Mouse (Mus musculus) kidney, postnatal 14 days (tissue): ENCODE data around the gene Apopt1.

Source experiments
- DNase-seq: peaks from one replicate; pipeline ENCODE4 v3.0.0; 2022; ENCODE audit warnings: mixed read lengths

Apopt1 gene

GRCm38 (mm10) chr12:111713004-111713651 is at the start of gene Apopt1, which contains the start of gene Bag5:
Apopt1 (plus strand) TSS chr12:111713261.
Bag5 (minus strand) TSS chr12:111713257.
- DNase-seq = peak; percentile 95

- DNase-seq = peak; percentile 68
Measured at GRCm38 (mm10) chr12:111664144-111664634, 48.9 kb upstream of the Apopt1 start.

GRCm38 (mm10) chr12:111665041-111665880 is 47.8 kb upstream of the Apopt1 start:
- DNase-seq = no peak

- no peak for DNase-seq
Measured at GRCm38 (mm10) chr12:111666380-111666779, 46.7 kb upstream of the Apopt1 start.

GRCm38 (mm10) chr12:111667421-111667820 is 45.6 kb upstream of the Apopt1 start:
- DNase-seq = no peak

GRCm38 (mm10) chr12:111668457-111668912 is 44.6 kb upstream of the Apopt1 start:
- peak; percentile 96 for DNase-seq

- peak; percentile 54 for DNase-seq
Measured at GRCm38 (mm10) chr12:111669000-111669788, 43.9 kb upstream of the Apopt1 start.

GRCm38 (mm10) chr12:111669961-111670360 is 43.1 kb upstream of the Apopt1 start:
- DNase-seq = no peak

GRCm38 (mm10) chr12:111670371-111670971 is 42.6 kb upstream of the Apopt1 start:
- DNase-seq = peak; percentile 52

- DNase-seq = no peak
Measured at GRCm38 (mm10) chr12:111670976-111671375, 42.1 kb upstream of the Apopt1 start.

GRCm38 (mm10) chr12:111671431-111671902 is 41.6 kb upstream of the Apopt1 start:
- DNase-seq = peak; percentile 70

- peak; percentile 86 for DNase-seq
Measured at GRCm38 (mm10) chr12:111672176-111672575, 40.9 kb upstream of the Apopt1 start, which contains the start of gene Ckb. Ckb (minus strand) TSS chr12:111672338.

GRCm38 (mm10) chr12:111672581-111672980 is 40.5 kb upstream of the Apopt1 start:
- DNase-seq = peak; percentile 34

- DNase-seq = no peak
Measured at GRCm38 (mm10) chr12:111674850-111675486, 38.1 kb upstream of the Apopt1 start.

GRCm38 (mm10) chr12:111675797-111676580 is 37.1 kb upstream of the Apopt1 start:
- DNase-seq = no peak

- no peak for DNase-seq
Measured at GRCm38 (mm10) chr12:111677421-111677820, 35.6 kb upstream of the Apopt1 start.

GRCm38 (mm10) chr12:111677882-111678669 is 35.0 kb upstream of the Apopt1 start, which contains the start of gene Trmt61a:
Trmt61a (plus strand) TSS chr12:111678105.
- DNase-seq = peak; percentile 93

GRCm38 (mm10) chr12:111678670-111678933 is 34.5 kb upstream of the Apopt1 start:
- no peak for DNase-seq

GRCm38 (mm10) chr12:111678997-111679396 is 34.1 kb upstream of the Apopt1 start:
- DNase-seq = no peak

GRCm38 (mm10) chr12:111680661-111681060 is 32.4 kb upstream of the Apopt1 start:
- DNase-seq = no peak
